Mouse (Mus musculus) CD4-positive, CD25-positive, alpha-beta regulatory T cell (primary cell): ENCODE results near the gene Mfsd2b. TPM values are rescaled to one million over a fixed set of nuclear protein-coding genes. Genes with fewer than 3 reads are reported as not detected.

Experiments used
- polyA plus RNA-seq: library from polyadenylated mRNA; unstranded; fragments of 100-300 nt; shearing (Covaris generic); gene quantifications from one replicate; pipeline ENCODE4 v1.2.1, GENCODE M21; 2017

The Mfsd2b gene
- 0.49 TPM for polyA plus RNA-seq

GRCm38 (mm10) chr12:4874161-4874927 lies at the start of gene Mfsd2b:
Gene Mfsd2b, minus strand, starts transcription at chr12:4874359.

GRCm38 (mm10) chr12:4916994-4917804 lies 43.0 kb upstream of the Mfsd2b start, which contains the start of gene Atad2b:
Gene Atad2b, plus strand, starts transcription at chr12:4917353.

DNA sequence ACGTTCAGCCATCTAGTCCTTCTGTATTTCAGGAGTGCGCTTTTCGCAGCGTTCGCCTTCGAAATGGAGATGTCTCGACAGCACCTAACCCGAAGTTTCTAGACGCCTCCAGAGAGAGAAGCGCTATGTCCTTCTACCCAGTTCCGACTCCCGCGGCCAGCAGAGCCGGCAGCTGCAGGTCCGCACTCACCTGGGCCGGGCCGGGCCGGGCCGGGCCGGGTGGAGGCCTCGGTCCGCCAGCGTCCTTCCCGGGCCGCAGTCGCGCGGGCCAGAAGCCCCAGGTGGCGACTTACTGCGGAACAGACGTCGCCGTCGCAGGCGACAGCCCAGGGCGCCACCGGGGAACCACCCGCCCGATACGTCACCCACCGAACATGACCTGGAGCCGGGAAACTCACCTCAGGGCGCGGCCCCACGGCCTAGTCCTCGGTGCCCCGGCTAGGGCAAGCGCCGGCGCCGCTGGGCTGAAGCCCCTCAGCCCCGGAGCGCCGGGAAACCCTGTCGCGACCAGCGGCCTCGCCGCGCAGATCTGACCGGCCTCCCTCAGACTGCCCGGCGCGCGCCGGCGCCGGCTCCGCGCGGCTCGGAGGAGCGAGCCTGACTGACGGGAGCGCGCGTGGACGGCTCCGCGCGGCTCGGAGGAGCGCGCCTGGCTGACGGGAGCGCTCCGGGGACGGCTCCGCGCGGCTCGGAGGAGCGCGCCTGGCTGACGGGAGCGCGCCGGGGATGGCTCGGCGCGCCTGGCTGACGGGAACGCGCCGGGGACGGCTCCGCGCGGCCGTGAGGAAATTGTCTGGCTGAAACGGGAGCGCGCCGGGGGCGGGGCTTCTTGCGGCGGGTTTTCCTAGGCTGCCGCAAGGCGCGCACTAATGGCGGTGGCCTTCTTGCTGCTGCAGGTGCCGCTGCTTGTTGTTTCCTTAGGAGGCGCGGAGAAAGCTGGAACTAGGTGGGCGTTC lies 33.1 kb upstream of the Mfsd2b start, which contains the start of gene Ubxn2a:
Ubxn2a (minus strand) TSS at position 755 of the 956 bp plus-strand sequence.

DNA sequence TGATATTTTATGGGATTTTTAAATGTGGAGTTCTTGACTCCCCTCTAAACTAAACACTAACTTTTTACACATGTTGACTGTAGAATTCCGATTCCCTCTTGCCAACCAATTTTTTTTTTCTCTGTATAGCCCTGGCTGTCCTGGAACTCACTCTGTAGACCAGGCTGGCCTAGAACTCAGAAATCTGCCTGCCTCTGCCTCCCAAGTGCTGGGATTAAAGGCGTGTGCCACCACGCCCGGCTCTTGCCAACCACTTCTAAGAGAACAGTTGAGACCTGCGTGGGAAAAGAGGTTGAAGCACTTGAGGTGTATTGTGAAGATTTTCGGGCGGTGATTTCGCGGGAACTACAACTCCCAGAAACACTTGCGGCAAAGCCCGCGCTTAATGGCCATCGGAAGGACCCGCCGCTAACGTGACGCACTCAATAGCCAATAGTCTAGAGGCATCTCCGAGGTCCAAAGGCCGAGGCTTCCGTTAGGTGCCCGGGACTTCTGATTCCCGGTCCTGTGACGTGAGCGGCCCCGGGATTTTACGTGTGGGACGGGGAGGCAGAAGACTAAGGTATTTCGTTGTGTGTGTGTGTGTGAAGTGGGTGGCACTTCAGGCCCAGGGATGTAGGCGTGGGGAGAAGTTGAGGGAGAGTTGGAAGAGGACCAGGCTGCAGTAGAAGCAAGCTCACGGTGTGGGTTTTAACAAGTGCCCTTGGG lies 31.1 kb downstream of the Mfsd2b start, which contains the start of gene Wdcp:
Wdcp (plus strand) TSS at position 414 of the 708 bp plus-strand sequence.

GRCm38 (mm10) chr12:4841392-4841887 lies 32.7 kb downstream of the Mfsd2b start, which contains the start of gene Fkbp1b:
Gene Fkbp1b, minus strand, starts transcription at chr12:4841591.

DNA sequence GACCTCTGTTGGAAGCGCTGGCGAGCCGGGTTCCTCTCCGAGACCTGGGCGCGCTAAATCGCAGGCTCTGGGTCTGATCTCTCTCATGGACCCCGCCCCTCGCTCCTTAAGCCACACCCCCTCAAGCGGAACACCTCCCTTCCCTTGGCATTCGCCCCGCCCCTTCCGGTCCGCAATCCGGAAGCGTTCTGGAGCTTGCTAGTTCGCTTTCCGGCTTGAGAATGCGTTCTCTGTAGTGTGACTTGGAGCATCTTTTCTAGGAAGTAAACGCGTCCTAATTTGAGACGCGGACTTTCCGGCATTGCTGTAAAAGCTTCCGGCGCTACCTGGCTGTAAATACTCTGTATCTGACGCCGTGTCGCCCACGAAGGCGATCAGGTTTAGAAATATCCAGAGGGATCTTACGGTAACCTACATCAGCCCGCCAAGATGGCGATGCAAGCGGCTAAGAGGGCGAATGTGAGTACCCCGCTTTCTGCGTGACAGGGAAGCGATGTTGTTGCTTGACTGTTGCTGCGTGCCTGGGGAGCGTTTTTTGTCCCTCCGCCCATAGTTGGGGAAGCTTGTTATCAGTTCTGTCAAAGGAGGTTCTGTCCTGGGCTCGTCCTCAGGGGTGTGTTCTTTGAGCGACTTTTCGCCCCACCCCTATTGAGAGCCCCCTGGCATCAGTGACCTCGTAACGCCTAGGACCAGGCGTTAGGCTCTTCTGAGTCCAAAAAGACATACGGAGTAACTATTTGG lies 56.6 kb downstream of the Mfsd2b start, which contains the start of gene Sf3b6:
Sf3b6 (plus strand) TSS at position 184 of the 741 bp plus-strand sequence.

Other genes with a start within 250 kb of the Mfsd2b start
- gene Fam228a, start 135.9 kb downstream of the Mfsd2b start, polyA plus RNA-seq = not detected
- gene Pfn4, start 105.3 kb downstream of the Mfsd2b start, polyA plus RNA-seq = 0.35 TPM
- 0.60 TPM for gene Fam228b, start 105.1 kb downstream of the Mfsd2b start, polyA plus RNA-seq
- 383 TPM for gene Sf3b6, start 56.8 kb downstream of the Mfsd2b start, polyA plus RNA-seq
- not detected for gene Fkbp1b, start 32.8 kb downstream of the Mfsd2b start, polyA plus RNA-seq
- 12.6 TPM for gene Wdcp, start 31.1 kb downstream of the Mfsd2b start, polyA plus RNA-seq
- gene Ubxn2a, start 33.3 kb upstream of the Mfsd2b start, polyA plus RNA-seq = 33.1 TPM
- gene Atad2b, start 43.0 kb upstream of the Mfsd2b start, polyA plus RNA-seq = 60.6 TPM